Mouse (Mus musculus) gastrocnemius, postnatal 14 days (tissue): ENCODE results near the gene Angptl3. TPM values are rescaled to one million over a fixed set of nuclear protein-coding genes. Genes with fewer than 3 reads are reported as not detected.

ENCODE experiments used
- total RNA-seq, 2 experiments: library from RNA; stranded (reverse); gene quantifications; 2 replicates each; pipeline ENCODE4 v1.2.3; 2021

The Angptl3 gene
- total RNA-seq, 2 experiments from 2014 or later: not detected

Other genes starting within 250 kb of the Angptl3 start
- gene Kank4, start 213.4 kb upstream of the Angptl3 start, total RNA-seq: 1 to 10 TPM; 1.9 to 4.8 TPM
- gene I0C0044D17Rik, start 207.1 kb upstream of the Angptl3 start, total RNA-seq: not detected
- gene Usp1, start 107.1 kb upstream of the Angptl3 start, total RNA-seq: 10 to 100 TPM; 11.7 TPM
- 10 to 100 TPM; 11.0 to 14.7 TPM for gene Dock7, start 90.0 kb downstream of the Angptl3 start, total RNA-seq
- 1 to 10 TPM; 5.2 to 5.5 TPM for gene Atg4c, start 163.0 kb downstream of the Angptl3 start, total RNA-seq